Mouse (Mus musculus): ENCODE data around the gene Grcc10.

Grcc10 gene

GRCm38 (mm10) chr6:124712918-124713317 is 28.3 kb downstream of the Grcc10 start:
- in situ Hi-C loops (cut with MboI; ENCODE audit: low pct_unique_long_range_greater_than_20kb in 1 of 2, low sequenced_read_pairs in 2 of 2, unreplicated experiment in 1 of 2), result no loop called here

DNA sequence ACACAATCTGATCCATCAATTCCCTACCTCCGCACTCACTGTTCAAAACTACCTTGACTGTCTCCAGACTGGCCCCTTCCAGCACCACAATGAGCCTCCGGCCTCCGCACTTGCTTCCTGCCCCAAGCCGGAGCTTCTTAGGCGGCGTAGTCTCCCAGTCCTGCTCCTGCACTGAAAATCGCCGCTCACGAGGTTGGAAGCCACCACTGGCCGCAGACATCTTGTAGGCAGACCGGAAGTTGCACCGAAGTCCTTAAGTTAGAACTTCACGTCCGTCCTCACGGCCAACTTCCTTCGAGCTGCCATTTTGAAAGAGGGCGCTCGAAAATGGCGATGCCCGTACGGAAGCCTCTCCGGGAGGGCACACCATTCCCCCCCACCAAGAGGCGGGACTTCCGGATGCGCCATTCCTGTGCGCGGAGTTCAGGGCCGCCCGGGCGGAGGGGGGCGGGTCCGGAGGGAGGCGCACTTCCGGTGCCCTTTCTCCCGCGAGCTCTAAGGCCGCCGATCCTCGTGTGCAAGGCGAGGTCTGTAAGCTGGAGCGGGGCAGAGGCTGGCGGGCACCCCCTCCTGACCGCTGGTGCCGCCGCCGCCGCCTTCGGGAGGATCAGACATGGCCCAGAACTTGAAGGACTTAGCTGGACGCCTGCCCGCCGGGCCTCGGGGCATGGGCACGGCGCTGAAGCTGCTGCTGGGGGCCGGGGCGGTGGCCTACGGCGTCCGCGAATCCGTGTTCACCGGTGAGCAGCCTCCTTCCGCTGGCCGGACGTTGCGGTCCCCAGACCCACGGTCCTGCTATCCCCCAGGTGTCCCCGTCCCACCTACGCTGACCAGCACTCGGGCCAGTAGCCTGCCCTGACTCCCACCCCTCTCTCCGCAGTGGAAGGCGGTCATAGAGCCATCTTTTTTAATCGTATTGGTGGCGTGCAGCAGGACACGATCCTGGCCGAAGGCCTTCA is 29.1 kb downstream of the Grcc10 start, which contains the start of the genes Emg1 and Phb2:
TSS of gene Emg1 (minus strand) at position 355 of the 959 bp plus-strand sequence.
TSS of gene Phb2 (plus strand) at position 513 of the 959 bp plus-strand sequence.
- in situ Hi-C loops (cut with MboI; ENCODE audit: low pct_unique_long_range_greater_than_20kb in 1 of 2, low sequenced_read_pairs in 2 of 2, unreplicated experiment in 1 of 2), result no loop called here

- in situ Hi-C loops (cut with MboI; ENCODE audit: low pct_unique_long_range_greater_than_20kb in 1 of 2, low sequenced_read_pairs in 2 of 2, unreplicated experiment in 1 of 2), result no loop called here
Observed at GRCm38 (mm10) chr6:124708289-124708889, 32.8 kb downstream of the Grcc10 start.

GRCm38 (mm10) chr6:124706061-124706627 is 35.0 kb downstream of the Grcc10 start:
- in situ Hi-C loops (cut with MboI; ENCODE audit: low pct_unique_long_range_greater_than_20kb in 1 of 2, low sequenced_read_pairs in 2 of 2, unreplicated experiment in 1 of 2), result no loop called here

DNA sequence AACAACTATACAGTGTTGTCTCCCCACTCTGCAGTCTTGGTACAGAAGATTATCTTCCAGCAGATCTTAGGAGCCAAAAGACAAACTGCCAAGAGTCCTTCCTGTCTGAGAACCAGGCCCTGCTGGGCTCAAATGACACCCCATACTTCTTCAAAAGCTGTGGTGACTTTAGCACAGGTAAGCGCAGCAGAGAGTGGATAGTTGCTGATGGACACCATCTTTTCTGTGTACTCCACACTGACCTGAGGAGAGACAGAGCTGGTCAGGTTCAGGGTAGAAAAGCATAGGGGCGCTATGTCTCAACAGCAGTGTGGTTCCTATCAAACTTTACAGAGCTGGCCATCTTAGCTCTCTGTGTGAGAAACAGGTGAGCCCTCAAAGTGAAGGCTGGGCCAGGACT is 36.8 kb downstream of the Grcc10 start:
- in situ Hi-C loops (cut with MboI; ENCODE audit: low pct_unique_long_range_greater_than_20kb in 1 of 2, low sequenced_read_pairs in 2 of 2, unreplicated experiment in 1 of 2), result no loop called here

DNA sequence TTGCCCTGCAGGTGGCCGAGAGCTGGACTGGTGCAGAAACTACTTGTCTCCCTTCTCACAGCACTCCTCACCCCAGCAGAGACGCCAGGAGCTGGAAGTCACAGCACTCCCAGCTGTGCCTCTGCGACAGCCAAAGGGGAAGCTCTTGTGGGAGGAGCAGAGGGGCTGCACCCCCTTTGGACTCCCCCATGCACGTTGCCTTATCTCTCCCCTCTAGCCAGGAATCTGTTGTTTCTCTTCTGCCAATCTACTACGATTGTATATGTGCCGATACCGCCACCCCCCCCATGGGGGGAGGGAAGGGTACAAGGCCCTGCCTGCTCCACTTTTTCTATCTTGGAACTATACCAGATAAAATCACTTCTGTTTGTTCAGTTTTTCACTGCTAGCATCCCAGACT is 37.4 kb downstream of the Grcc10 start:
- in situ Hi-C loops (cut with MboI; ENCODE audit: low pct_unique_long_range_greater_than_20kb in 1 of 2, low sequenced_read_pairs in 2 of 2, unreplicated experiment in 1 of 2), result no loop called here

DNA sequence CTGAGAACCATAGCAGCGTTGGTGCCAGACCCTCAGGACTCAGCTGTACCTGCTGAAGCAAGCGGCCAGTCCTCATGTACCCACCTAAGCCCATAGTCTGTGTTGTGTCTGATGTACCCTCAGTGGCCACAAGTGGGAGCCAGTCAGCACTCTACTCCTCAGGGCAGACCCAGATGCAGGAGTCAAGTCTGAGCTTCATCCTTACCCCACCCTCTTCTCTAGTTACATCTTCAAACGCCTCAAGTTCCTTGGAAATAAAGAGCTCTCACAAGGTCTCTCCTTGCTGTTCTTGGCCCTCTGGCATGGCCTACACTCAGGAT is 38.4 kb downstream of the Grcc10 start:
- in situ Hi-C loops (cut with MboI; ENCODE audit: low pct_unique_long_range_greater_than_20kb in 1 of 2, low sequenced_read_pairs in 2 of 2, unreplicated experiment in 1 of 2), result no loop called here

DNA sequence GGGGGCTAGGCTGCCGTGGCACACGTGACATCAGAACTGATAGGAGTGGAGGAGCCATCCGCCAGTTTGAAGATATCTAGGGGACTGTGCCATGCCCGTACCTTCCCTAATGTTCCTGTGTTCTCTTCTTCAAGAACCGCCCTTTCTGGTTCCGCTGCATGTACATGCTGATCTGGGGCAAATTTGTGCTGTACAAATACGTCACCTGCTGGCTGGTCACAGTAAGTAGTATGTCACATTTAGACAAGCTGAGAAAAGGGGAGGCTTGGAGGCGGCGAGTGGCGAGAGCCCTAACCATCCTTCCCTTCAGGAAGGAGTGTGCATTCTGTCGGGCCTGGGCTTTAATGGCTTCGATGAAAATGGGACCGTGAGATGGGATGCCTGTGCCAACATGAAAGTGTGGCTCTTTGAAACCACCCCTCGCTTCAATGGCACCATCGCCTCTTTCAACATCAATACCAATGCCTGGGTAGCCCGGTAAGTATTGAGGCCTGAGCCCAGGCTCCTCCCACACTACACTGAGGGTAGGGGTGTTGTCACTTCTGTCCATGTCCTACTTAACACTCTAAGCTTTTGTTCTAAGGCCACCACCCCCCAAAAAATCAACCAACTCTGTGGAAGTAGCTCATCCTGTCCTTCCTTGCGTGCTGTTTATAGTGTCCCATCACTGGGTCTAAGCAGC is 38.9 kb downstream of the Grcc10 start:
- in situ Hi-C loops (cut with MboI; ENCODE audit: low pct_unique_long_range_greater_than_20kb in 1 of 2, low sequenced_read_pairs in 2 of 2, unreplicated experiment in 1 of 2), result no loop called here

GRCm38 (mm10) chr6:124701338-124701737 is 39.8 kb downstream of the Grcc10 start:
- in situ Hi-C loops (cut with MboI; ENCODE audit: low pct_unique_long_range_greater_than_20kb in 1 of 2, low sequenced_read_pairs in 2 of 2, unreplicated experiment in 1 of 2), result no loop called here

GRCm38 (mm10) chr6:124699962-124700610 is 41.1 kb downstream of the Grcc10 start:
- in situ Hi-C loops (cut with MboI; ENCODE audit: low pct_unique_long_range_greater_than_20kb in 1 of 2, low sequenced_read_pairs in 2 of 2, unreplicated experiment in 1 of 2), result no loop called here

DNA sequence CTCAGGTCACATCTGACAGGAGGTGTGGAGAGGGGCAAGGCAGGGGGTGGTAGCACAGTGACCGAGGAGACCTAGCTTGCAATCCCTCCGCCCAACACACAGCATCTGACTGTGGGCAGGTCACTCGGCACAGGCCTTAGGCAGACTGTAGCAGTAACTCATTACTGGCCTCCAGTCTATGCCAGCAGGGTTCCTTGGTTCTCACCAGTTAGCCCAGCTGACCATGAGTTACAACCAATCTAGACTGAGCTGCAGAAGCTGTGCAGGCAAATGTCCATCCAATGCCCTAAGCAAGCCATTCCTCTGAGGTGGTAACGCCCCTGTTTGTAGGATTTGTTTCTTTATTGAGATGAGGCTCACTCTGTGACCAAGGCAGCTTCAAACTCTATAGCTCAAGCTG is 41.8 kb downstream of the Grcc10 start:
- in situ Hi-C loops (cut with MboI; ENCODE audit: low pct_unique_long_range_greater_than_20kb in 1 of 2, low sequenced_read_pairs in 2 of 2, unreplicated experiment in 1 of 2), result no loop called here

DNA sequence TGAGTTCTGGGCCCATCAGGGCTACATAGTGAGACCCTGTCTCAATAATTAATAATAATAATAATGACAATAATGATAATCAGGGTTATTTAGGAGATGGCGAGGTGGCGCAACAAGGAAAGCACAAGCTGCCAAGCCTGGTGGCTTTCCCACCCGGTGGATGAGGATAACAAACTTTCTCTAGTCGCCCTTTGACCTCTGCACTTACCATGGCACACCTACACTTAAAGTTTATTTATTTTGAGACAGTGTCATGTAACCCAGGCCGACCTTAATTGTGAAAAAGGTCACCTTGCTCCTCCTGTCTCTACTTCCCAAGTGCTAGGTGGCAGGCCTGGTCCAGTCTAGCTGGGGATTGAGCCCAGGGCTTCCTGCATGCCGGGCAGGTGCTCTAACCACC is 42.4 kb downstream of the Grcc10 start:
- in situ Hi-C loops (cut with MboI; ENCODE audit: low pct_unique_long_range_greater_than_20kb in 1 of 2, low sequenced_read_pairs in 2 of 2, unreplicated experiment in 1 of 2), result no loop called here

DNA sequence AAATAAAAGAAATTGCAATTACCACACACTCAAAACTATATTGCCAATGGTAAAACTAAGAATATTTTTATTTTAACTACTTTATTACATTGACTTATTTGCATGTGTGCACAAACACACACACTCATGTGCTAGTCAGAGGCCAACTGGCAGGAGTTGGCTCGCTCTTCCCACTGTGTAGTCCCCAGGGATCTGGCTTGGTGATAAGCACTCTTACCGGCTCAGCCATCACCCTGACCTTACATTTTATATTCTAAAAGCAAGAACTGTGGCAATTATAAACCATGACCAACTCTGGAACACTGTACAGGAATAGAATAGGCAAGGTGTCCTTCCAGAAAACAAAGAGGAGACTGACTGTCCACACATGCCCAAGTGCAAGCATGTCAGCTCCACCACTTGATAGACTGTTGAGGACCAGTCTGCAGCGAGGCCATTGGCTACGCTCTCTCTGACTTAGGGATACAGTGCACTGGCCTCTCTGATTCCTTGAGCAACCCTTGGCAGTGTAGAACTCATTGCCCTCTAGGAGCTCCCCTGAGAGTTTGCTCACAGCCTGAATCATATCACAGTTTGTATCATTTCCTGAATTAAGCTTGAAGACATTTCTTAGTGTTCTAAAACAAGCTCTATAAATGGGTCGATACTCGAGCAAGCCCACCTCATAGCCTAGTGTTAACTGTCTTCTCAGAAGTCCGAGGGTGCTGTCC is 44.6 kb downstream of the Grcc10 start:
- in situ Hi-C loops (cut with MboI; ENCODE audit: low pct_unique_long_range_greater_than_20kb in 1 of 2, low sequenced_read_pairs in 2 of 2, unreplicated experiment in 1 of 2), result no loop called here

- in situ Hi-C loops (cut with MboI; ENCODE audit: low pct_unique_long_range_greater_than_20kb in 1 of 2, low sequenced_read_pairs in 2 of 2, unreplicated experiment in 1 of 2), result no loop called here
Observed at GRCm38 (mm10) chr6:124694166-124694955, 46.8 kb downstream of the Grcc10 start.

- in situ Hi-C loops (cut with MboI; ENCODE audit: low pct_unique_long_range_greater_than_20kb in 1 of 2, low sequenced_read_pairs in 2 of 2, unreplicated experiment in 1 of 2), result no loop called here
Observed at GRCm38 (mm10) chr6:124693243-124693981, 47.8 kb downstream of the Grcc10 start.

DNA sequence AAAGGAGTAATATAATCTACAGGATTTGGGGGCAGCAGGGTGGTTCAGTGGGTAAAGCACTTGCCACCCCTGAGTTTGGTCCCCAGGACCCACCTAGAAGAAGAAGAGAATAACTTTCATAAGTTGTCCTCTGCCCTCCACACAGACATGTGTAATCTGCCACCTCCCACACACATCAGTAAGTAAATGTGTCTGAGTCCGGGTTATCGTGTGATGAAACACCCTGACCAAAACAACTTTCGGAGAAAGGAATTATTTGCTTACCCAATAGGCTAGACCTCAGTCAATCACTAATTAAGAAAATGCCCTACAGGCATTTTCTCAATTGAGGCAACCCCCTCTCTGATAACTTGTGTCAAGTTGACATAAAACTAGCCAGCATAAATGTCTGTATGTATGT is 50.7 kb downstream of the Grcc10 start:
- in situ Hi-C loops (cut with MboI; ENCODE audit: low pct_unique_long_range_greater_than_20kb in 1 of 2, low sequenced_read_pairs in 2 of 2, unreplicated experiment in 1 of 2), result no loop called here
